Mouse (Mus musculus): ENCODE measurements around the gene Ndst2.

GRCm38 (mm10) chr14:20691772-20692171, 42.6 kb downstream of the Ndst2 start:
- TF ChIP-seq CTCF (IDR thresholded peaks at IDR 0.05; ENCODE audit: insufficient read depth, low read depth, low read length) (no peak), POLR2A (IDR thresholded peaks at IDR 0.05; ENCODE audit: insufficient read depth, low read depth, low read length) (no peak)
